Mouse (Mus musculus) 3T3-L1 (cell line): Measurements from ENCODE around the gene Fzd7.
"Not testable (repeated sequence)": the region's sequence is repeated elsewhere in the genome, so short reads cannot be mapped to it uniquely, and the experiment has no call there.

Source experiments
- DNase-seq: peaks from one replicate; pipeline ENCODE4 v3.0.0-alpha.2; 2015; ENCODE audit warnings: low read depth, low spot score

The Fzd7 gene

DNA sequence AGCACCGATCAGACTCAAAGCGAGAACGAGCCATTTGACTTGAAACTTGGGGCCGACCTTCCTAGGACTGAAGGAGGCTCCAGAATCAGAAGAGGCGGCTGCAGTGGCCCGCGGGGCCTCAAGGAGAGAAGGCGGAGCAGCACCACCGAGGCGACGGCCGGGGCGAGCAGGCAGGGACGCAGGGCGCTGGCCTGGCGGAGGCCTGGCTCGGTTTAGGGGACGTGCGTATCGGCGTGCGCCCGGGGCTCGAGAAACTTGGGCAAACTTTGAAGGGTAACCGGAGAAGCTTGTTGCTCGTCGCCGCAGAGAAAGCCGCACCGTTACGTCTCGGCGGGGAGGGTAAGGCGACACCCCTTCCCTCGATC, at the start of gene Fzd7:
Fzd7 (plus strand) TSS at position 94 of the 365 bp plus-strand sequence.
- peak; percentile 73 for DNase-seq

DNA sequence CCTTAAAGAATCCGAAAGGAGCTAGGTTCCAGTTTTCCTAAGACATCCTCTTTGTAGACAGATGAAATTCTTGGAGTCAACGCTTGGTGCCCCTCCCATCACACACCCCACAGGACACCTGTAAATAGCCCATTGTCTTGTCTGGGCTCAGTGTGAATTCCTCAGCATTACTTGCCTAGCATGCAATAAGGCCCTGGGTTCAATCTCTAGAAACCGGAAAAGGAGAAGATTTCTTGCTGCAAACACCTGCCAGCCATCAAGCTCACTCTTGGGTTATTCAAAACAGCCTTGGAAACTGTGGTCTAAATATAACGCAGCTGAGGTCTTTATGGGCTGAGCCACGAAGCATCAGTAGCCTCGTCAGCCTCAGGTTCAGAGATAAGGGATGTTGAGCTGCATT, 48.9 kb upstream of the Fzd7 start:
- no peak for DNase-seq

GRCm38 (mm10) chr1:59434071-59434470, 48.2 kb upstream of the Fzd7 start:
- DNase-seq = no peak

- no peak for DNase-seq
These were observed 47.0 kb upstream of the Fzd7 start for GRCm38 (mm10) chr1:59435270-59435669.

DNA sequence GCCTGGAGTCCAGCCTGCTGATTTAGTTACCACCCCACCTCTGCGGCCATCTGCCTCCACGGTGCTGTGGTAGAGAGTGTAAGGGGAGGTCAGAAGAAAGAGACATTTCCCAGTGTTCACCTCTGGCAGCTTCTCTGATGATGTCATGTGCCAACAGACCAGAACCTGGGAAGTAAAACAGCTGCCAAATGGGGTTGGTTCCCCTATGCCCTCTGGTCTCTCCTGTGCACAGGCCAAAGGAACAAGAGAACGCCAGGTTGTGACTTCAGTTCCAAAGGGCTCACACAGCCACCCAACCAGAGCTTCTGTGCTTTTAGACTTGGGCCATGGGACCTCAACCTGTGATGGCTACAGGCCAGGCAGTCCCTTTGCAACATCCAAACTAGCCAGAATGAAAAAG, 45.9 kb upstream of the Fzd7 start:
- no peak for DNase-seq

DNA sequence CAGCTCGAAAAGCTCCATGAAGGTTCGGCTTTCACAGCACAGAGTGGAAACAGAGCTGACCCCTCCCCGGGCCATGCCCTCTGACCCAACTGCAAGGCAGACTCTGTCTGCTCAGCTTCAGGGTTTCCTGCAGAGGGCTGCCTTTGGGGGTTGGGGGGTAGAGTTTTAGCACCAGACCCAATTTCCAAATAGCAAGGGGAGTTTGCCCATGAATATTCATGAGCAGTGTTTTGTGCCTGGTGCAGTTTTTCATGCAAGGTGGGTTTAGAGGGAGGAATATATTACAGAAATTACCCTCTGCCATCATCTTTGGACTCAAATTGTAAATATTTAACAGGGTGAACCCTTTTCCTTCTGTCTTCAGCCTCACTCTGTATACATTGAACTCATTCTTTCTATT, 44.3 kb upstream of the Fzd7 start:
- DNase-seq = no peak

GRCm38 (mm10) chr1:59438330-59438729, 43.9 kb upstream of the Fzd7 start:
- no peak for DNase-seq

DNA sequence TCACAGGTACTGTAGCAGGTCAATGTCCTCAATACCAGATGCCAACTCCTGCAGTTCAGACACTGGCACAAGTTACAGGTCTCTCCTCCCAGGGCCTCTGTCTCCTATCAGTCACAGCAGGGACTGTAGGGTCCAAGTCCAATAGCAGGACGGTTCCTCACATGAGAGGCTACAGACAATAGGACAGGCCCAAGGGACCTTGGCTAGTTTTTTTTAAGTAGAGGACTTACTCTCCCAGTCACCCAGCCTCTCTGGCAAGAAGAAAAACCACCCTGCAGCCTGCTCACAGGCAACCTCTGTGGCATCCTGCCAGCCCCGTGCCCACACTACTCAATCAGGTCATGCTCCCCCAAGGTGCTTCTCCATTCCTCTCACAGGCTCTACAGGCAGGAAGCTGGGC, 43.0 kb upstream of the Fzd7 start:
- no peak for DNase-seq

DNA sequence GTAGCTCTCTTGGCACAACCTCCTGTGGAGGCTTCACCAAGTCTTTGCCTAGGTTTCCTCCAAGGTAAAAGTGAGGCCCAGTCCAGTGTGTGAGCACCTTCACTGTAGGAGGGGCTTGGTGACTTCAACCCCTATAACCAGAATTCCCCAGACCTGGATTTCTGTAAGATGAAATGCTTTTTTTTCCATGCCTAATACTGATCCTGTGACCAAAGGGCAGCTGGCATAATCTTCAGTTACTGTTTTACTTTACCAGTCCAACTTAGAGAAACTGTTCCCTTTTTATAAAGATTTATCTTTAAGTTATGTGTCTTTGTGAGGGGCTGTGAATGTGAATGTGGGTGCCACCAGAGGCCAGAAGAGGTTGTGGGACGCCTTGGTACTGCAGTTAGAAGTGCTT, 42.3 kb upstream of the Fzd7 start:
- no peak for DNase-seq

DNA sequence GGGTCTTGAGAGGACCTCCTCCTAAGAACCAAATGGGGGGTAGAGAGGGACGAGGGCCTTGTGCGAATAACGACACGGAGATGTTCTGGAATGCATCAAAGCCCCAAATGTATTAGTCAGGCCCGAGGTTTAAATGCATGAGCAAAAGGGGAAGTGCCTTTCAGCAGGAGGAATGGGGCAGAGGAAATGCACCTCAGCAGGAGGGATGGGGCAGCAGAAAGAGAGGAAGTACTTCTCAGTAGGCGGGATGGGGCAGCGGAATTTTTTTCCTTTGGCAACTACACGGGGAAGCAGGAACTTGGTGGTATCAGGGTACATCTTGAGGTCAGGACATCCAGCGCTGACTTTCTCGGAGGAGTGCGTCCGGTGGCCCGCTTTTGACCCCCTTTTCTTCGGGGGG, 39.5 kb upstream of the Fzd7 start:
- not testable (repeated sequence) for DNase-seq

GRCm38 (mm10) chr1:59444127-59444660, 38.0 kb upstream of the Fzd7 start:
- peak; percentile 82 for DNase-seq

DNA sequence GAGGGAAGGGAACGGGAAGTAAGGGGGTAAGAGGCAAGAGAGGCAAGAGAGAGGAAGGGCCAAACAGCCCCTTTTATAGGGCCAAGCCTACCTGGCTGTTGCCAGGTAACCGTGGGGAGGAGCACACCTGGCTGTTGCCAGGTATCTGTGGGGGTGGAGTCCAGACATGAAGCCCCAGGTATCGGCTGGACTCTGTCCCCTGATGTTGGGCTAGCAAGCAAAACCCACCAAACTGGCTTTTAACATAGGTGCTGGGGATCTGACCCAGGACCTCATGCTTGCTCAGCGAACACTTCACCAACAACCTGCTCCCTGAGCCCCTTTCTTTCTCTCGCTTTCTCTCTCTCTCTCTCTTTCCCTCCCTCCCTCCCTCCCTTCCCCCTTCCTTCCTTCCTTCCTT, 37.0 kb upstream of the Fzd7 start:
- no peak for DNase-seq

DNA sequence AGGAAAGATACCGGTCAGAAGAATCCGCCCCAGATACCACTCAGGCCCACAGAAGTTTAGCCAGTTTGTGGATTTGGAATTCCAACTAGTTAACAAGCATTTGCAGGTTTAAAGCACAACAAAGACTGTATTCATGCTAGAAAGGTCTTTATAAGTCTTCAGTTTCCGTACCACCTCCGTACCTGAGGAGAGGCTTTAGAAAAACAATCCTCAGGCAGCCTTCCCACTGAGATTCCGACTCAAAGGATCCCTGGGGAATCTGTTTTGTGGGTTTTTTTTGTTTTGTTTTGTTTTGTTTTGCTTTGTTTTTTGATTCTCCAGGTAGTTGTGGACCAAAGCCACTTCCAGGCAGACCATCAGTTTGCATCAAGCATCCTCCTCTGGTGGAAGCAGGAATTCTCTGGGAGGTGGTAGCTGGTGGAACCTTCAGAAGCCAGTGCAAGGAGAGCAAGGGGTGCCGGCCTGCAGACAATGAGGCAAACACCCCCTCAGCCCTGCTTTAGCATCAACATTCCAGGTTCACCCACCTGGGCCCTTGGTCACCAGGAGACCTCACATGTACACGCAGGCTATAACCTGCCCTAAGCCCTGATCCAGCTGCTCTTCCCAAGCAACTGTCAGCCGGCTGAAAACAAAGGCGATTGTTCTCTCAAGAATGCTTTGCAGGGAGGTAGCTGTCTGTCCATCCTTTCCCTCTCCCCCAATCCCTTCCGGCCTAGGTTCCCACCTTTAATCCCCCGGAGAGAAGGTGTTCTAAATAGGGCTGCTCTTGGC, 33.5 kb upstream of the Fzd7 start:
- DNase-seq = no peak

DNA sequence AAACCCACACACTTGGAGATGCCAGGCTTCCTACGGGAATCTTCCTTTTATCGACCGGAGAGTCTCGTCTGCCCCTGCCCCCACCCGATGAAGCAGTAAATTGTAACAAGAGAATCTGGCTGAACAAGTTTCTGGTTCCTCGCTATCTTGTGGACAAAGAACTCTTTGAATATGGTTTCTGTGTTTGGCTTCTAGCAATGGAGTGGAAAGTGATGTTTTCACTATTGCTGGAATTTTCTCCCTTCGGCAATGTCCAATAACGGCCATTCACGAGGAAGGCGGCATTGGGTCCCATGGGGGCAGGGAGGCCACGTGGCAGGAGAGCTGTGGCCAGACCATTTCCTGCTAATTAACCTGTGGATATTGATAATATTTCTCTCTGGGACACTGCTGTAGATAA, 32.8 kb upstream of the Fzd7 start:
- no peak for DNase-seq

DNA sequence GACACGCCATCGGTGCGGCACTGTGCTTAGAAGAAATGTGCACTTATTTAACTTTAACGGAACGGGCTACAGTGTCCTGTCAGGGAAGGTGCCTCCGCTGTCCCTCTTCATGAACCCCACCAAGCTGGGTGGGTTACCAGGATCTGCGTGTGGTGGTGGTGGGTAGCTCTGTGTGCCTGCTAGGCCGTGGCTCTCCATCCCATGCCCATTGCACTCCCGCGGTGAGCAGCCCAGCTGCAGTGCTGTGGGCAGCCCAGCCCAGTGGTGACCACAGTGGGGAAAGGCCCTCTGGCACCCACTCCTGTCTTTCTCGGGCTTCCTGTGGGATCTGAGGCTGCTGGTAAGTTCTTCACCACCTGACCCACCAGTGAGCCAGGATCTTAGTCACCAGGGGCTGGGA, 31.3 kb upstream of the Fzd7 start:
- no peak for DNase-seq

DNA sequence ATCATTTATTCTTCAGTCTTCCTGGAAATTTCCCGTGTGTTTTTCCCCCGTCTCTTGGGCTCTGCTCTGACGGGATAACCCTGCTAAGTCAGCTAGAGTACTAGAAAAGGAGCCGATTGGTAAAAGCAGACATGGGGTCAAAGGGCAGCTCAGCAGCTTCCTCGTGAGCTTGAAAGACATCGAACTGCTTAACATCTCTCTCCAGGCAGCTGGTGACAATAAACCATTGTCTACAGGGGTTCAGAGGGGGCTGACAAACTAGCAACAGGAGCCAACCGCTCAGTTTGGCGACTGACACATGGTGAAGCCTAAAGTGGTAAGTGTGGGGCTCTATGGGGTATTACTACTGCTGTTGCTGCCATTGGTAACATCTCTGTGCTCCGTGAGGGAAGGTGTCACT, 30.6 kb upstream of the Fzd7 start:
- DNase-seq = no peak

- no peak for DNase-seq
These were observed 25.4 kb upstream of the Fzd7 start for GRCm38 (mm10) chr1:59456825-59457224.

DNA sequence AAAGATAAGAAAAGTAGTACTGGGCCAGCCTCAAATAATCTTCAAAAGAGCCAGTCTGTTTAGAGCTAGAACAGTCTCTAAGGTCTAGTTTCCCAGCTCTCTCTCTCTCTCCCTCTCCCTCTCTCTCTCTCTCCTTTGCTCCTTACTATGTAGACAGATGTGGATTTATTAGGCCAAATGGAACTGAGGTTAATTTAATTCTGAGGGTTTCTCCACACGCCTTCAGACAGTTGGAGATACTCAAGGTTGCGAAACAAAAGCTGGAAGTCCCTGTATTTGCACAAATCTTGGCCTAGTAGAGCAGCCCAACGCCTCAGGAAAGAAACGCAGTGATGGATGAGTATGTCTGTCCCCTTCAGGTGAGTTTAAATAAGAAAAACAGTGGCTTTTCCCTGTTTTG, 24.4 kb upstream of the Fzd7 start:
- DNase-seq = no peak

GRCm38 (mm10) chr1:59458886-59459285, 23.3 kb upstream of the Fzd7 start:
- no peak for DNase-seq

- DNase-seq = no peak
These were observed 17.3 kb upstream of the Fzd7 start for GRCm38 (mm10) chr1:59464696-59465639.

- DNase-seq = no peak
These were observed 16.6 kb upstream of the Fzd7 start for GRCm38 (mm10) chr1:59465640-59466008.

GRCm38 (mm10) chr1:59469170-59469569, 13.1 kb upstream of the Fzd7 start:
- DNase-seq = no peak

- DNase-seq = no peak
These were observed 11.5 kb upstream of the Fzd7 start for GRCm38 (mm10) chr1:59470766-59471165.
